Mouse (Mus musculus) MEL (cell line): ENCODE measurements at regions not wholly inside any gene's neighbourhood (a gene's known extent, or its start where the extent isn't known, plus 50 kb on each side); places are given as distances from the start of the nearest gene placed in this dataset.

Experiments
- DNase-seq: peaks from one replicate; pipeline ENCODE4 v3.0.0; 2011; ENCODE audit warnings: low read depth, low spot score
- H3K27ac ChIP-seq: 2 replicates; pipeline ENCODE4 v1.5.1; 2012; ENCODE audit warnings: low read depth, mild to moderate bottlenecking, control low read depth, low read length, moderate library complexity; ENCODE audit not compliant: control insufficient read depth
- H3K27me3 ChIP-seq, 2 experiments: fragments of 150-350 bp in 1 of 2; sonication (generic) in 1 of 2; 2 replicates each; pipeline ENCODE4 v1.6.1; 2012; ENCODE audit warnings: low read length in 2 of 2, mild to moderate bottlenecking in 2 of 2, improper control_type of control experiment in 1 of 2, moderate library complexity in 1 of 2; ENCODE audit not compliant: insufficient read depth in 2 of 2, control insufficient read depth in 1 of 2
- H3K36me3 ChIP-seq, 2 experiments: 2 replicates each; pipeline ENCODE4 v1.6.1; 2012 to 2014; ENCODE audit warnings: low read length in 2 of 2, improper control_type of control experiment in 1 of 2, inconsistent platforms in 1 of 2, mild to moderate bottlenecking in 1 of 2; ENCODE audit not compliant: insufficient read depth in 2 of 2, control insufficient read depth in 1 of 2
- H3K4me1 ChIP-seq, 2 experiments: fragments of 150-350 bp in 1 of 2; sonication (generic) in 1 of 2; 2 replicates each; pipeline ENCODE4 v1.6.1; 2012; ENCODE audit warnings: low read length in 2 of 2, improper control_type of control experiment in 1 of 2, mild to moderate bottlenecking in 1 of 2; ENCODE audit not compliant: insufficient read depth in 2 of 2, control insufficient read depth in 1 of 2
- H3K4me3 ChIP-seq, 2 experiments: fragments of 150-350 bp in 1 of 2; sonication (generic) in 1 of 2; 2 replicates each; pipeline ENCODE4 v1.5.1; 2012; ENCODE audit warnings: low read depth in 2 of 2, low read length in 2 of 2, mild to moderate bottlenecking in 2 of 2, moderate library complexity in 2 of 2, control low read depth in 1 of 2, improper control_type of control experiment in 1 of 2; ENCODE audit not compliant: control insufficient read depth in 1 of 2, insufficient read depth in 1 of 2
- H3K79me2 ChIP-seq: 2 replicates; pipeline ENCODE4 v1.6.1; 2012; ENCODE audit warnings: mild to moderate bottlenecking, low read length, moderate library complexity; ENCODE audit not compliant: control insufficient read depth, poor library complexity, insufficient read depth
- H3K9ac ChIP-seq: 2 replicates; pipeline ENCODE4 v1.6.1; 2012; ENCODE audit warnings: low read depth, mild to moderate bottlenecking, control low read depth, low read length, moderate library complexity; ENCODE audit not compliant: control insufficient read depth, poor library complexity, severe bottlenecking
- H3K9me3 ChIP-seq: fragments of 150-350 bp; sonication (generic); replicated peaks from 2 replicates; pipeline ENCODE4 v1.6.1; 2012; ENCODE audit warnings: mild to moderate bottlenecking, low read length, improper control_type of control experiment, moderate library complexity; ENCODE audit not compliant: insufficient read depth
- BHLHE40 ChIP-seq: IDR thresholded peaks from 2 replicates; pipeline ENCODE4 v1.6.1; 2012; ENCODE audit warnings: low read depth, mild to moderate bottlenecking, inconsistent platforms, low read length, improper control_type of control experiment, borderline replicate concordance
- CHD2 ChIP-seq: IDR thresholded peaks from 2 replicates; pipeline ENCODE4 v1.6.1; 2011; ENCODE audit warnings: low read length, improper control_type of control experiment
- EP300 ChIP-seq, 2 experiments: IDR thresholded peaks; 2 replicates each; pipeline ENCODE4 v1.6.1; 2011; ENCODE audit warnings: improper control_type of control experiment in 2 of 2, low read length in 2 of 2, low read depth in 1 of 2, mild to moderate bottlenecking in 1 of 2
- GATA1 ChIP-seq: IDR thresholded peaks from 2 replicates; pipeline ENCODE4 v1.6.1; 2011; ENCODE audit warnings: low read depth, low read length, improper control_type of control experiment
- HCFC1 ChIP-seq: IDR thresholded peaks from 2 replicates; pipeline ENCODE4 v1.6.1; 2012; ENCODE audit warnings: low read depth, mild to moderate bottlenecking, inconsistent platforms, low read length, improper control_type of control experiment, moderate library complexity
- KAT2A ChIP-seq: conservative IDR thresholded peaks from 2 replicates; pipeline ENCODE4 v1.6.1; 2012; ENCODE audit warnings: low read depth, low read length, improper control_type of control experiment, inconsistent platforms
- MAFK ChIP-seq: IDR thresholded peaks from 2 replicates; pipeline ENCODE4 v1.6.1; 2011; ENCODE audit warnings: low read depth, mild to moderate bottlenecking, low read length, improper control_type of control experiment, borderline replicate concordance
- MXI1 ChIP-seq: IDR thresholded peaks from 2 replicates; pipeline ENCODE4 v1.6.1; 2011; ENCODE audit warnings: mild to moderate bottlenecking, low read depth, low read length, improper control_type of control experiment
- MYC ChIP-seq: IDR thresholded peaks from 2 replicates; pipeline ENCODE4 v1.6.1; 2011; ENCODE audit warnings: low read depth, mild to moderate bottlenecking, low read length, improper control_type of control experiment, moderate library complexity
- POLR2A ChIP-seq, 2 experiments: IDR thresholded peaks; 2 replicates each; pipeline ENCODE4 v1.6.1; 2011 to 2012; ENCODE audit warnings: low read length in 2 of 2, mild to moderate bottlenecking in 2 of 2, control low read depth in 1 of 2, improper control_type of control experiment in 1 of 2, low read depth in 1 of 2, moderate library complexity in 1 of 2; ENCODE audit not compliant: control insufficient read depth in 1 of 2, insufficient read depth in 1 of 2, poor library complexity in 1 of 2
- POLR2AphosphoS2 ChIP-seq: IDR thresholded peaks from 2 replicates; pipeline ENCODE4 v1.6.1; 2011; ENCODE audit warnings: low read length, improper control_type of control experiment
- RCOR1 ChIP-seq: IDR thresholded peaks from 2 replicates; pipeline ENCODE4 v1.6.1; 2012; ENCODE audit warnings: low read depth, mild to moderate bottlenecking, inconsistent platforms, low read length, improper control_type of control experiment
- SIN3A ChIP-seq: IDR thresholded peaks from 2 replicates; pipeline ENCODE4 v1.6.1; 2012; ENCODE audit warnings: low read length, improper control_type of control experiment, inconsistent platforms
- SMC3 ChIP-seq: IDR thresholded peaks from 2 replicates; pipeline ENCODE4 v1.6.1; 2011; ENCODE audit warnings: low read depth, low read length, improper control_type of control experiment
- TAL1 ChIP-seq: IDR thresholded peaks from 2 replicates; pipeline ENCODE4 v1.6.1; 2012; ENCODE audit warnings: mild to moderate bottlenecking, inconsistent platforms, low read length, moderate library complexity, mixed read lengths
- ZMIZ1 ChIP-seq: IDR thresholded peaks from 2 replicates; pipeline ENCODE4 v1.6.1; 2012; ENCODE audit warnings: low read depth, mild to moderate bottlenecking, inconsistent platforms, low read length, improper control_type of control experiment, moderate library complexity
- ZNF384 ChIP-seq: IDR thresholded peaks from 2 replicates; pipeline ENCODE4 v1.6.1; 2012; ENCODE audit warnings: low read depth, mild to moderate bottlenecking, inconsistent platforms, low read length, improper control_type of control experiment

DNA sequence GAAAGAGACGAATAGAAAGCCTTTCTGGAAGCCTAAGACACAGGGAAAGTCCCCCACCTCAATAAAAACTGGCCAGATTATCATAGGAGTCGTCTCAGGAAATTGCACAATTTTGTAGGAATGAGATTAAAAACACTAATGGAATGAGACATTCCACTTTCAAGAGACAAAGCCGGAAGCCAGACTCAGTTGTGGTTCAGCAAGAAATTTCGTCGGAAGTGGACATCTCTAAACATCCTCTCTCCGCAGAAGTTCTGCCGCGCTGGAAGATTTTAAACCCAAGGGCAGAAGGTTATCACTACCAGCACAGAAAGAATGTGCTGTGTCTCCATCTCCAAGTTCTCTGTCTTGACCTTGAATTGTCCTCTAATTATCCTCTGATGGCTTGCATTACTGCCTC is 63.5 kb upstream of the Lnx1 start:
- DNase-seq = no peak
- no peak overlapping the region for H3K4me3 ChIP-seq
- no peaks in the 10 kb centered on the region for H3K79me2 ChIP-seq
- H3K9ac ChIP-seq = no peak overlapping the region
- H3K36me3 ChIP-seq = no peaks in the 10 kb centered on the region
- H3K9me3 ChIP-seq = no peaks in the 10 kb centered on the region
- no peaks in the 10 kb centered on the region for H3K4me1 ChIP-seq
- no peak overlapping the region for H3K27ac ChIP-seq
- H3K27me3 ChIP-seq = peaks cover 5 to 8% of the 10 kb centered on the region in 2 experiments; a peak in 3 of 4 replicates
- TF ChIP-seq POLR2AphosphoS2 (no peak), EP300 (IDR thresholded peaks at IDR 0.05; ENCODE audit: low read depth in 1 of 2, low read length in 2 of 2) (no peak), SMC3 (no peak), MYC (no peak), MAFK (no peak), BHLHE40 (no peak), GATA1 (no peak), RCOR1 (no peak), ZMIZ1 (no peak), MXI1 (no peak), CHD2 (no peak), HCFC1 (no peak), ZNF384 (no peak), TAL1 (no peak)

DNA sequence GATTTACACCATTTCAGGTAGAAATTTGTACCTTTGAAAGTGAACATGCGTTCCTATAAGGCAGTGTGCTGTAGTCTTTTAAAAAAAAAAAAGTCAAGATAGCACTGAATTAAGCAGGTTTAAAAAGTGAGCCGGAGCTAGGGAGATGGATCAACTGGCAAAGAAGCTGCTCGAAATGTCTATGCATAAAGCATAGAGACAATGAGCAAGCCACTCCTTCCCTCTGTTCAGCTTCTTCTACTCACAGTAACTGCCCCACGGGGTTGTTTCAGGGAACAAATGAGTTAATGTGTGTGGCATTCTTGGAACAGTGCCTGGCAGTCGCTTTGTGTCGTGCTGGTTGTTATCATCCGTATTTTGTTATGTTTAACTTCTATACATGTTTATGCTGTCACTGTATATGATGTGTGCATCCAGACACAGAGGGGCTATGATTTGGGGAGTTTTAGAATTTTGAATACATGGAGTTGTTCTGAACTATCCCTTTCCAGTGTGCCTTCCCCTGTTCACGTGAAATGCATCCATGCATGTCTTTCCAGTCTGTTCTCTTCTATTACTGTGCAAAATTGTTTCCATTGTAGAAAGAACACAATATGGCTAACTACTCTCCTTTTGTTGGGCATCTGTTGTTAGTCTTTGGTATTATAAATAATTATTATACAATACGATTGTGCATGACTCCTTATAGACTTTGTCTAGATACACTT is 62.5 kb upstream of the Lnx1 start:
- H3K27me3 ChIP-seq = peaks cover 2 to 8% of the 10 kb centered on the region in 2 experiments; a peak in 3 of 4 replicates
- no peak overlapping the region for H3K27ac ChIP-seq
- no peaks in the 10 kb centered on the region for H3K79me2 ChIP-seq
- no peak overlapping the region for H3K4me3 ChIP-seq
- H3K9me3 ChIP-seq = no peaks in the 10 kb centered on the region
- H3K36me3 ChIP-seq = no peaks in the 10 kb centered on the region
- no peak overlapping the region for H3K9ac ChIP-seq
- no peaks in the 10 kb centered on the region for H3K4me1 ChIP-seq
- TF ChIP-seq SIN3A (no peak), KAT2A (no peak), POLR2A (IDR thresholded peaks at IDR 0.05; ENCODE audit: control insufficient read depth in 1 of 2, insufficient read depth in 1 of 2, low read depth in 1 of 2, low read length in 2 of 2, poor library complexity in 1 of 2) (no peak), ZNF384 (no peak)
- no peak for DNase-seq
